Mouse (Mus musculus) G1E (cell line): ENCODE measurements around the gene Kdm7a.

Source experiments
- CTCF ChIP-seq: IDR thresholded peaks from 2 replicates; pipeline ENCODE4 v1.5.1; 2012; ENCODE audit warnings: low read depth, low read length, inconsistent platforms, mixed read lengths
- GATA1 ChIP-seq: IDR thresholded peaks from 2 replicates; pipeline ENCODE4 v1.6.1; 2012; ENCODE audit warnings: borderline replicate concordance, low read length, inconsistent platforms, mixed read lengths
- POLR2AphosphoS5 ChIP-seq: IDR thresholded peaks from 2 replicates; pipeline ENCODE4 v1.6.1; 2012; ENCODE audit warnings: low read depth, low read length, inconsistent platforms; ENCODE audit not compliant: insufficient replicate concordance
- TAL1 ChIP-seq: conservative IDR thresholded peaks from 2 replicates; pipeline ENCODE4 v1.6.1; 2012; ENCODE audit warnings: low read depth, low read length, inconsistent platforms, mixed read lengths

DNA sequence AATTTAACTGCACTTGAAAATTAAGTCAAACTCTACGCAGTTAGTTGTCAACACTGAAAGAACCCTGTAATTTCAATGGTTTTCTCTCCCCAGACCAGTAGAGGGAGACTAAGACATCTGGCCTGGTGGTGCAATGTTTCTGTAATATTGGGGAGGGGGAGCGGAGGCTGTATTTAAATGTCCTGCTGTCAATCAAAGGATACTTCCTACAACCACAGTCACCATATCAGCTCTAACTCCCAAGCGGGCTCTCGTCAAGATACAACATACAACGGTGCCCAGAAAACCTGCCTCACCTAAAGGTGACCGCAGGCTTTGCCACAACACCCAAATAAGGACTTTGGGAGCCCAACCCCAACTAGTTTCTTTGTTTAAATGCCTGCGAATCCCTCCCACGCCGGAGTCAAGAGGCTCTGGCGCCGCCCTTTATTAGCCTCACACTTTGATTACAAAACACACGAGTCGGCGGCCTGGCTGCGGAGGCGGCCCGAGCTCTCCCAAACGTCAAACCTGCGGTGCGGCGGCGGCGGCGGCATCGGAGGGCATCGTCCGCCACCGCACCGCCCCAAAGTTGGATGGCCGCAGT, 1.4 kb downstream of the Kdm7a start:
- no peak for TF ChIP-seq CTCF
- no peak for TF ChIP-seq GATA1
- no peak for TF ChIP-seq TAL1
- TF ChIP-seq POLR2AphosphoS5: no peak
